Mouse (Mus musculus): ENCODE data around the gene Ttc33.
"Not testable (repeated sequence)": the region's sequence is repeated elsewhere in the genome, so short reads cannot be mapped to it uniquely, and the experiment has no call there.

The Ttc33 gene

GRCm38 (mm10) chr15:5186293-5186675 lies 959 bp downstream of the Ttc33 start:
- DNase-seq: no peak

- no peak for DNase-seq
These were observed 1.8 kb downstream of the Ttc33 start for GRCm38 (mm10) chr15:5187116-5187515.

- DNase-seq: peak in 1 of 2 experiments; percentile 11
These were observed 2.7 kb downstream of the Ttc33 start for GRCm38 (mm10) chr15:5188029-5188428.

- no peak for DNase-seq
These were observed 4.3 kb downstream of the Ttc33 start for GRCm38 (mm10) chr15:5189504-5190093.

- no peak for DNase-seq
These were observed 8.5 kb downstream of the Ttc33 start for GRCm38 (mm10) chr15:5193833-5194232.

- no peak for DNase-seq
These were observed 9.1 kb downstream of the Ttc33 start for GRCm38 (mm10) chr15:5194446-5194845.

GRCm38 (mm10) chr15:5194931-5195330 lies 9.6 kb downstream of the Ttc33 start:
- no peak for DNase-seq

- DNase-seq: no peak
These were observed 10.7 kb downstream of the Ttc33 start for GRCm38 (mm10) chr15:5195987-5196514.

- DNase-seq: no peak
These were observed 11.4 kb downstream of the Ttc33 start for GRCm38 (mm10) chr15:5196691-5197090.

GRCm38 (mm10) chr15:5205222-5205621 lies 19.9 kb downstream of the Ttc33 start:
- no peak for DNase-seq

- DNase-seq: no peak
These were observed 23.8 kb downstream of the Ttc33 start for GRCm38 (mm10) chr15:5209116-5209515.

GRCm38 (mm10) chr15:5220491-5220890 lies 35.2 kb downstream of the Ttc33 start:
- no peak for DNase-seq

GRCm38 (mm10) chr15:5230746-5231145 lies 45.4 kb downstream of the Ttc33 start:
- DNase-seq: not testable (repeated sequence)

GRCm38 (mm10) chr15:5234659-5235058 lies 49.3 kb downstream of the Ttc33 start:
- no peak for DNase-seq

GRCm38 (mm10) chr15:5235527-5235926 lies 50.2 kb downstream of the Ttc33 start:
- no peak for DNase-seq

- peak; percentile 54 to 76 for DNase-seq
These were observed 51.2 kb downstream of the Ttc33 start for GRCm38 (mm10) chr15:5236538-5236937.

GRCm38 (mm10) chr15:5237012-5237660 lies 51.8 kb downstream of the Ttc33 start:
- peak in 1 of 2 experiments; percentile 34 for DNase-seq

GRCm38 (mm10) chr15:5238073-5238472 lies 52.7 kb downstream of the Ttc33 start:
- no peak for DNase-seq

- no peak for DNase-seq
These were observed 53.2 kb downstream of the Ttc33 start for GRCm38 (mm10) chr15:5238553-5238952.

GRCm38 (mm10) chr15:5239361-5239760 lies 54.0 kb downstream of the Ttc33 start:
- DNase-seq: no peak

- no peak for DNase-seq
These were observed 54.6 kb downstream of the Ttc33 start for GRCm38 (mm10) chr15:5239901-5240300.

- DNase-seq: no peak
These were observed 55.0 kb downstream of the Ttc33 start for GRCm38 (mm10) chr15:5240360-5240759.

GRCm38 (mm10) chr15:5241304-5242201 lies 56.2 kb downstream of the Ttc33 start:
- DNase-seq: peak; percentile 28 to 42
